Mouse (Mus musculus) liver, adult 2 months (tissue): ENCODE results near the gene Chm.

Experiments used
- CTCF ChIP-seq: fragments of 200-500 bp; IDR thresholded peaks from 2 replicates; pipeline ENCODE4 v1.5.1; 2011; ENCODE audit warnings: low read depth, low read length, control low read depth
- POLR2A ChIP-seq: fragments of 200-500 bp; IDR thresholded peaks from 2 replicates; pipeline ENCODE4 v1.6.1; 2011; ENCODE audit warnings: low read length, control low read depth; ENCODE audit not compliant: insufficient read depth; ENCODE audit errors: extremely low read depth

DNA sequence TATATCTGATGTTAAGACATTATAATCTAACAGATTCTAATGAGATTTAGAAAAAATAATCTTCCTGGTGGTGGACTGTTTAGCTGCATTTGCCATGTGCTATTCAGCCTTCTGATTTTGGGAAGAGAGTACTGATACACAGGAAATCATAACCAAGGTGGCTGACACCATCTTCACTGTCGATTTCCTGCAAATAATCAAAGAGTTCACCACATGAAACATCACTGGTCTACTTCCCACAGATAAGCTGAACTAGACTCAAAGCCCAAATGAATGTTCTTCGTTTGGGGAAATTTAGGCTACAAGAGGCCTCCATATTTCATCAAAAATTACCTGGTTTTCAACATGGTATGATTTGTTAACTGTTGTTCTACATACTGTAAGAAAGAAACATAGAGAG, 101.1 kb downstream of the Chm start:
- TF ChIP-seq CTCF (no peak), POLR2A (no peak)
